Mouse (Mus musculus) liver, embryonic 14.5 days (tissue): ENCODE measurements around the gene Arhgef15. TPM values are rescaled to one million over a fixed set of nuclear protein-coding genes. Genes with fewer than 3 reads are reported as not detected.

Source experiments
- ATAC-seq: fragments of 200-750 bp; cut with Nextera tagmentation; 2 replicates; pipeline ENCODE4 v1.8.0; 2017; ENCODE audit warnings: moderate number of reproducible peaks, mild to moderate bottlenecking, moderate library complexity; ENCODE audit not compliant: insufficient read depth
- DNase-seq, 3 experiments: peaks; one replicate each; pipeline ENCODE4 v3.0.0-alpha.2; 2012 to 2013; ENCODE audit warnings: low read depth in 3 of 3, low spot score in 3 of 3
- H3K27ac ChIP-seq: fragments of 300-500 bp; sonication (generic); 2 replicates; pipeline ENCODE4 v1.5.1; 2014; ENCODE audit warnings: moderate library complexity, mild to moderate bottlenecking, control low read depth, inconsistent platforms
- H3K27me3 ChIP-seq: fragments of 300-500 bp; sonication (generic); 2 replicates; pipeline ENCODE4 v1.6.1; 2014; ENCODE audit warnings: mild to moderate bottlenecking, low read length, moderate library complexity; ENCODE audit not compliant: control insufficient read depth, insufficient read depth
- H3K36me3 ChIP-seq: fragments of 300-500 bp; sonication (generic); replicated peaks from 2 replicates; pipeline ENCODE4 v1.6.1; 2014; ENCODE audit warnings: low read depth; ENCODE audit not compliant: control insufficient read depth, insufficient read depth
- H3K4me1 ChIP-seq, 2 experiments: fragments of 200-500 bp in 1 of 2; fragments of 300-500 bp in 1 of 2; sonication (generic) in 1 of 2; replicated peaks; 2 replicates each; pipeline ENCODE4 v1.6.1; 2012 to 2014; ENCODE audit warnings: antibody characterized with exemption in 1 of 2, inconsistent platforms in 1 of 2, low read length in 1 of 2; ENCODE audit not compliant: control insufficient read depth in 2 of 2, insufficient read depth in 2 of 2
- H3K4me2 ChIP-seq: fragments of 300-500 bp; sonication (generic); 2 replicates; pipeline ENCODE4 v1.6.1; 2014; ENCODE audit warnings: low read depth, mild to moderate bottlenecking, control low read depth, moderate library complexity
- H3K4me3 ChIP-seq, 2 experiments: fragments of 200-500 bp in 1 of 2; fragments of 300-500 bp in 1 of 2; sonication (generic) in 1 of 2; 2 replicates each; pipeline ENCODE4 v1.5.1; 2012 to 2014; ENCODE audit warnings: low read depth in 2 of 2, low read length in 2 of 2, mild to moderate bottlenecking in 2 of 2, control low read depth in 1 of 2, inconsistent platforms in 1 of 2, moderate library complexity in 1 of 2; ENCODE audit not compliant: insufficient read depth in 1 of 2
- H3K9ac ChIP-seq: fragments of 300-500 bp; sonication (generic); replicated peaks from 2 replicates; pipeline ENCODE4 v1.6.1; 2014; ENCODE audit warnings: mild to moderate bottlenecking, control low read depth, moderate library complexity
- H3K9me3 ChIP-seq: fragments of 300-500 bp; sonication (generic); 2 replicates; pipeline ENCODE4 v1.6.1; 2016; ENCODE audit warnings: low read length, mixed read lengths; ENCODE audit not compliant: control insufficient read depth
- CTCF ChIP-seq: IDR thresholded peaks from 2 replicates; pipeline ENCODE4 v1.5.1; 2016; ENCODE audit warnings: antibody characterized with exemption, low read depth, control low read depth
- EP300 ChIP-seq: IDR thresholded peaks from 2 replicates; pipeline ENCODE4 v1.6.1; 2016; ENCODE audit warnings: antibody characterized with exemption, low read depth
- WGBS: fragments of 180-500 bp; shearing (Covaris S2); extraction: QIAGEN DNeasy Blood & Tissue Kit; methylation state at CpG from one replicate; pipeline ENCODE4 v1.1.7; 2014; ENCODE audit not compliant: insufficient replicate concordance; 5-methylcytosine and 5-hydroxymethylcytosine counted together
- polyA plus RNA-seq, 2 experiments: library from polyadenylated mRNA; depleted of rRNA in 1 of 2; stranded (reverse) in 1 of 2; unstranded in 1 of 2; fragments of >200 nt; fragmentation: Nextera tagmentation in 1 of 2; extraction: Ambion mirVana in 1 of 2; gene quantifications; 2 replicates each; pipeline versions ENCODE4 v1.2.1 to v1.2.3; 2012 to 2014

The Arhgef15 gene
- polyA plus RNA-seq, 2 experiments, result 0.89 to 1.4 TPM

DNA sequence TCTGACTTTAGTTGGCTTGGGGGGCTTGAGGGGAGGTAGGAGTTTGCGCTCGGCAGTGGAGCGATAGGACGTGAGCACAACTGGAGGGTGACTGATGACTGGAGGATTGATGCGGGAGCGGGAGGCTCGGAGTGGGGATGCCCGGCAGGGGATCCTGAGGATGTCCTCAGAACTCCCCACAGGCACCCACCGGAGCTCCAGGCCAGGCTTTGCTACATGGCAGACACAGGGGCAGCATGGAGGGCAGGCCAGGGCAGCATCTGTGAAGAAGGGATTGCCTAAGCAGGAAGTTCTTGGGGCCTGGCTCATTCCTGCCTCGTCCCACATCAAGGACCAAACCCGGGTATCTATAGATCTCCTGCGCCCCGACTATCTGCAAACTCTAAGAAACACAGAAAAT, 3.4 kb downstream of the Arhgef15 start:
- DNase-seq (no peak), ATAC-seq (no peak)
- 25% methylated on average over 13 of the region's 13 CpGs for WGBS
- no peak overlapping the region for H3K9ac ChIP-seq
- H3K27ac ChIP-seq, result no peak overlapping the region
- H3K4me2 ChIP-seq, result no peak overlapping the region
- no peaks in the 10 kb centered on the region for H3K36me3 ChIP-seq
- no peak overlapping the region for H3K4me3 ChIP-seq
- no peaks in the 10 kb centered on the region for H3K9me3 ChIP-seq
- peaks cover 35% of the 10 kb centered on the region for H3K27me3 ChIP-seq
- no peaks in the 10 kb centered on the region for H3K4me1 ChIP-seq
- TF ChIP-seq EP300 (no peak), CTCF (no peak)

DNA sequence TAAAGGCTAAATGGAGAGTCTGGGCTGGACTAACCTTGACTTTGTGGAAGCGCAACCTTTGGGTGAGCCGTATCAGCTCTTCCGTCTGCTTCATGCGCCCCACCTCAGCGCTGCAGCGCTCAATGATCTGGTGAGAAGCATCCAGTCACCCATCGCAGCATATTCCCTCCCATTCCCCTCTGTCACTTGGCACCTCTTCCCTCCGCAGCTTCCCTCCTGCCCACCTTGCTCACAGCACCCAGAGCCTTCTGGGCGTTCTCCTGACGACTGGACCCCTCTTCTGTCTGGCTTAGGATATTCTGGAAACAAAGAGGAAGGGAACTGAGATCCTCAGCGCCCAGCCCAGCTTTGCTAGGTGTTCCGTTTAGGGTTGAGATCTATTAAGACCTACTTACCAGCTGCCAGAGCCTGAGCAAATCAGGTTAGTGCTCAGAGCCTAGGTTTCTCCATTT, 9.7 kb downstream of the Arhgef15 start:
- Histone ChIP-seq H3K27me3 (peaks cover 2% of the 10 kb centered on the region; the same call in 1 of the 2 replicates), H3K36me3 (no peaks in the 10 kb centered on the region), H3K4me3 (no peak overlapping the region), H3K9ac (no peak overlapping the region), H3K27ac (no peak overlapping the region), H3K9me3 (no peaks in the 10 kb centered on the region), H3K4me1 (no peaks in the 10 kb centered on the region), H3K4me2 (no peak overlapping the region)
- TF ChIP-seq EP300 (no peak), CTCF (no peak)
- no peak for DNase-seq
- no peak for ATAC-seq
- 49% methylated on average over 12 of the region's 12 CpGs for WGBS

DNA sequence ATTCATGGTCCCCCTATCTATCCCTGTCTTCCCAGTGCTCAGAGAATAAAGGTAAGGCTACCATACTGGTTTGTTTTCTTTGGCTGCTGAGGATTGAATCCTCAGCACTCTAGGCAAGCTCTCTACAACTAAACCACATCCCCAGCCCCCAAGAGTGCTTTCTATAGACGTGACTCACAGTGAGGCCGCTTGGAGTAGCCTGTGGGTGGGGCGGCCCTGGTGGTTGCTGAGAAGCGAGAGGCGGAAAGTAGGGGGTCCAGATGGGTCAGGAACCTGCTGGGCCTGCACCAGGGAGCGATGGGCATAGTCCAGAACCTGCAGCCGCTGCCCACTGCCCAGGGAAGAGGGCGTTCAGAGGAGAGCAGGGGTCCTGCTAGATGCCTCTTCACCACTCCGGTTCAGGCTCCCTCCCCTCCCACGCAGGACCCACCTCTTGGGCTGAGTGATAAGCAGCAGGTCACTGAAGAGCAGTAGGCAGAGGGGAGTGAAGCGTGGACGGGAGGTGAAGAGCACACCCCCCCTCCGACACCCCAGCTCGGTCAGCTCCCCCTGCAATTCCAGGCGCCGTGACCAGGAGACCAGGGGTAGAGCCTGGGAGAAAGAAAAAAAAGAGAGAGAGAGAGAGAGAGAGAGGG, 10.4 kb downstream of the Arhgef15 start:
- ATAC-seq (no peak), DNase-seq (no peak)
- H3K4me2 ChIP-seq, result no peak overlapping the region
- WGBS, result 42% methylated on average over 16 of the region's 16 CpGs
- no peak overlapping the region for H3K9ac ChIP-seq
- peaks cover under 1% of the 10 kb centered on the region; the same call in 1 of the 2 replicates for H3K27me3 ChIP-seq
- H3K4me3 ChIP-seq, result no peak overlapping the region
- H3K36me3 ChIP-seq, result no peaks in the 10 kb centered on the region
- no peak overlapping the region for H3K27ac ChIP-seq
- H3K4me1 ChIP-seq, result no peaks in the 10 kb centered on the region
- no peaks in the 10 kb centered on the region for H3K9me3 ChIP-seq
- TF ChIP-seq EP300 (no peak), CTCF (no peak)

DNA sequence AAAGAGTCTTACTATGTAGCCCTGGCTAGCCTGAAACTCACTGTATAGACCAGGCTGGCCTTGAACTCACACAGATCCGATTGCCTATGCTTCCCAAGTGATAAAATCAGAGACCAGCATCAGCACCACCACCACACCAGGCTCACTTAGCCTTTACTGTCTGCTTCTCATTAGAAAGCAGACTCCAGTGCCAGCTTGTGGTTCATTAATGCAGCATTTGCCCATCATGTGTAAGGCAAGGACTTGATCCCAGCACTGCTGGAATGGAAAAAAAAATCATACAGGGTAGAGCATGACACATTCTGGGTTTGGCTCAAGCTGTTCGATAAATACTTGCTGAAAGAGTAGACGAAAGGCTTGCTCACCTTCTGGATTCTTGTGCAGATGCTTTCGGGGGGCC, 11.3 kb downstream of the Arhgef15 start:
- no peaks in the 10 kb centered on the region for H3K27me3 ChIP-seq
- H3K36me3 ChIP-seq, result no peaks in the 10 kb centered on the region
- DNase-seq (no peak), ATAC-seq (no peak)
- WGBS, result 68% methylated on average over 4 of the region's 4 CpGs
- no peaks in the 10 kb centered on the region for H3K4me1 ChIP-seq
- no peak overlapping the region for H3K4me3 ChIP-seq
- no peak overlapping the region for H3K9ac ChIP-seq
- H3K27ac ChIP-seq, result no peak overlapping the region
- H3K9me3 ChIP-seq, result no peaks in the 10 kb centered on the region
- TF ChIP-seq EP300 (no peak), CTCF (no peak)
- no peak overlapping the region for H3K4me2 ChIP-seq

DNA sequence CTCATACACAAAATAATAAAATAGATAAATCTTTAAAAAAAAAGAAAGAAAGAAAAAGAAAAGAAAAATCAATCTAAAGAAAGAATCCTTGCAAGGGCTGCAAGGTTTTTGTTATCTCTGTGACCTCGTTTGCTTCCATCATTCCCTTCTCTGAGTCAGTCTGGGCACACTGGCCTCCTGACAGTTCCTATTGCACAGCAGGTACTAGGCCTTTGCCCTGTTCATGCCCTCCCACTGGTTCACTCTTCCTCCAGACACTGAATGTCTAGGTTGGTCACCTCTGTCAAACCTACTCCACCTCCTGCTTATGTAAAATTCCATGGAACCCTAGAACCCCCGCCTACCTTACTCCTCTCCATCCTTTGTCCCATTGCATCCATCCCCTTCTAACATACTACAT, 12.0 kb downstream of the Arhgef15 start:
- Histone ChIP-seq H3K4me3 (no peak overlapping the region), H3K36me3 (no peaks in the 10 kb centered on the region), H3K4me2 (no peak overlapping the region), H3K27ac (no peak overlapping the region), H3K9me3 (no peaks in the 10 kb centered on the region), H3K27me3 (no peaks in the 10 kb centered on the region), H3K4me1 (peaks cover 0 to 2% of the 10 kb centered on the region in 2 experiments; a peak in 2 of 4 replicates), H3K9ac (no peak overlapping the region)
- no peak for ATAC-seq
- DNase-seq, result no peak
- TF ChIP-seq CTCF (no peak), EP300 (no peak)
- 39% methylated on average over 2 of the region's 2 CpGs for WGBS
